Mouse (Mus musculus): Measurements from ENCODE around the gene Spata2. TPM values are rescaled to one million over a fixed set of nuclear protein-coding genes. Genes with fewer than 3 reads are reported as not detected.

The Spata2 gene
- polyA plus RNA-seq, 1 experiment, result 13.6 TPM

GRCm38 (mm10) chr2:167532131-167532530 is 39.4 kb upstream of the Spata2 start:
- H3K27me3 ChIP-seq (ENCODE audit: control insufficient read depth, insufficient read depth, low read length, poor library complexity, severe bottlenecking), result no peaks in the 10 kb centered on the region
- TF ChIP-seq POLR2A (IDR thresholded peaks at IDR 0.05; ENCODE audit: insufficient read depth, low read length) (no peak), CTCF (IDR thresholded peaks at IDR 0.05; ENCODE audit: low read depth, low read length) (peak; percentile 91), EP300 (IDR thresholded peaks at IDR 0.05; ENCODE audit: insufficient read depth, low read depth, low read length) (no peak)
- no peaks in the 10 kb centered on the region for H3K36me3 ChIP-seq (ENCODE audit: control insufficient read depth, insufficient read depth, low read length, poor library complexity, severe bottlenecking)
- H3K4me1 ChIP-seq (ENCODE audit: control insufficient read depth, insufficient read depth, low read length), result peaks cover 5% of the 10 kb centered on the region
- no peak overlapping the region for H3K27ac ChIP-seq (ENCODE audit: insufficient read depth, low read length)
- H3K9me3 ChIP-seq (replicated peaks; ENCODE audit: control insufficient read depth, insufficient read depth, low read length, poor library complexity, severe bottlenecking), result no peaks in the 10 kb centered on the region
- no peak overlapping the region for H3K9ac ChIP-seq (ENCODE audit: low read depth, poor library complexity, severe bottlenecking)
- H3K4me3 ChIP-seq (ENCODE audit: low read depth, low read length), result no peak overlapping the region

DNA sequence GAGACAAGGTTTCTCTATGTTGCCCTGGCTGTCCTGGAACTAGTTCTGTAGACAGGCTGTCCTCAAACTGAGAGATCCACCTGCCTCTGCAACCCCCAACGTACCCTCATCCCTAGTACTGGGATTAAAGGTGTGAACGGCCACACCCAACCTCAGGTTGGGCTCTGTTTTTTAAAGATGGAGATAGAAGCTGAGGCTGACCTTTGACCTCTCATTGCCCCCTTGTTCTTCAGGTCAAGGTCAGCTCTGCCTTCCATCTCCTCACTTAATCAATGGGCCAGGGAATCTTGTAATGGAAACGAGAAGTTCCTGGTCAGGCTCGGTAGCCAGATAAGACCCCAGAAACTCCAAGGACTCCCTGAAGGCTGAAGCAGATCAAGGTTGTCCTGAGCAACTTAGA is 37.8 kb upstream of the Spata2 start:
- Histone ChIP-seq H3K4me3 (ENCODE audit: low read depth, low read length) (no peak overlapping the region), H3K9me3 (replicated peaks; ENCODE audit: control insufficient read depth, insufficient read depth, low read length, poor library complexity, severe bottlenecking) (no peaks in the 10 kb centered on the region), H3K27me3 (ENCODE audit: control insufficient read depth, insufficient read depth, low read length, poor library complexity, severe bottlenecking) (no peaks in the 10 kb centered on the region), H3K27ac (ENCODE audit: insufficient read depth, low read length) (no peak overlapping the region), H3K9ac (ENCODE audit: low read depth, poor library complexity, severe bottlenecking) (no peak overlapping the region), H3K36me3 (ENCODE audit: control insufficient read depth, insufficient read depth, low read length, poor library complexity, severe bottlenecking) (no peaks in the 10 kb centered on the region), H3K4me1 (ENCODE audit: control insufficient read depth, insufficient read depth, low read length) (peaks cover 4% of the 10 kb centered on the region)
- TF ChIP-seq POLR2A (IDR thresholded peaks at IDR 0.05; ENCODE audit: insufficient read depth, low read length), result no peak
- TF ChIP-seq CTCF (IDR thresholded peaks at IDR 0.05; ENCODE audit: low read depth, low read length), result no peak
- no peak for TF ChIP-seq EP300 (IDR thresholded peaks at IDR 0.05; ENCODE audit: insufficient read depth, low read depth, low read length)

DNA sequence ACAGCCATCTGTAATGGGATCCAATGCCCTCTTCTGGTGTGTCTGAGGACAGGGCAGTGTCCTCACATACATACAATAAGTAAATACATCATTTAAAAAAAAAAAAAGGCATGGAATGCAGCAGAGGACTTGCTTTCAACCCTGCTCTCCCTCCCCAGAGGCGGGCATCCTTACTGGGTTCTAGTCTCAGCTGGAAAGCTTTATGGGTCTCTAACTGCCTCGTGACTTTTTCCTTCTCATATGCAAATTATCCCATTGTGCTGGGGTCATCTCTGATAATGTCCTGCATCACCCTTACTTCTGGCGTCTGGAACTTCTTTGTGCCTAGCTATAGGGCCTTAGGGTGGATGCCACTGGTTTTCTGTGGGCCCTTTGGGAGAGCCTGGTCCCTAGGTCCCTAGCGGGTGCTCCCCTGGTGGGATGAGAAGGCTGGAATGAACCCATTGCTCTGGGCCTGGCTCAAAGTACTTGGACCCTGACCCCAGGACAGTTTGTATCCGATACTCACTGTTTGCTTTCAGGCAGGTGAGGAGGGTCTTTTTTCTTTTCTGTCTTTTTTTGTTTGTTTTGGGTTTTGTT is 37.3 kb upstream of the Spata2 start:
- peaks cover 4% of the 10 kb centered on the region for H3K4me1 ChIP-seq (ENCODE audit: control insufficient read depth, insufficient read depth, low read length)
- no peaks in the 10 kb centered on the region for H3K9me3 ChIP-seq (replicated peaks; ENCODE audit: control insufficient read depth, insufficient read depth, low read length, poor library complexity, severe bottlenecking)
- H3K27me3 ChIP-seq (ENCODE audit: control insufficient read depth, insufficient read depth, low read length, poor library complexity, severe bottlenecking), result no peaks in the 10 kb centered on the region
- H3K36me3 ChIP-seq (ENCODE audit: control insufficient read depth, insufficient read depth, low read length, poor library complexity, severe bottlenecking), result no peaks in the 10 kb centered on the region
- TF ChIP-seq CTCF (IDR thresholded peaks at IDR 0.05; ENCODE audit: low read depth, low read length), result no peak
- 0 out of 2 replicates have a peak, but pooled peaks have one; percentile 56 for TF ChIP-seq EP300 (IDR thresholded peaks at IDR 0.05; ENCODE audit: insufficient read depth, low read depth, low read length)
- no peak for TF ChIP-seq POLR2A (IDR thresholded peaks at IDR 0.05; ENCODE audit: insufficient read depth, low read length)
- H3K4me3 ChIP-seq (ENCODE audit: low read depth, low read length), result no peak overlapping the region
- no peak overlapping the region for H3K9ac ChIP-seq (ENCODE audit: low read depth, poor library complexity, severe bottlenecking)
- H3K27ac ChIP-seq (ENCODE audit: insufficient read depth, low read length), result no peak overlapping the region

- Histone ChIP-seq H3K27me3 (ENCODE audit: control insufficient read depth, insufficient read depth, low read length, poor library complexity, severe bottlenecking) (no peaks in the 10 kb centered on the region), H3K9ac (ENCODE audit: low read depth, poor library complexity, severe bottlenecking) (no peak overlapping the region), H3K27ac (ENCODE audit: insufficient read depth, low read length) (no peak overlapping the region), H3K4me1 (ENCODE audit: control insufficient read depth, insufficient read depth, low read length) (peaks cover 4% of the 10 kb centered on the region), H3K36me3 (ENCODE audit: control insufficient read depth, insufficient read depth, low read length, poor library complexity, severe bottlenecking) (no peaks in the 10 kb centered on the region), H3K9me3 (replicated peaks; ENCODE audit: control insufficient read depth, insufficient read depth, low read length, poor library complexity, severe bottlenecking) (no peaks in the 10 kb centered on the region), H3K4me3 (ENCODE audit: low read depth, low read length) (no peak overlapping the region)
- TF ChIP-seq EP300 (IDR thresholded peaks at IDR 0.05; ENCODE audit: insufficient read depth, low read depth, low read length), result 0 out of 2 replicates have a peak, but pooled peaks have one; percentile 8
- TF ChIP-seq POLR2A (IDR thresholded peaks at IDR 0.05; ENCODE audit: insufficient read depth, low read length), result no peak
- peak; percentile 83 for TF ChIP-seq CTCF (IDR thresholded peaks at IDR 0.05; ENCODE audit: low read depth, low read length)
Observed at GRCm38 (mm10) chr2:167528278-167528677, 35.6 kb upstream of the Spata2 start.

DNA sequence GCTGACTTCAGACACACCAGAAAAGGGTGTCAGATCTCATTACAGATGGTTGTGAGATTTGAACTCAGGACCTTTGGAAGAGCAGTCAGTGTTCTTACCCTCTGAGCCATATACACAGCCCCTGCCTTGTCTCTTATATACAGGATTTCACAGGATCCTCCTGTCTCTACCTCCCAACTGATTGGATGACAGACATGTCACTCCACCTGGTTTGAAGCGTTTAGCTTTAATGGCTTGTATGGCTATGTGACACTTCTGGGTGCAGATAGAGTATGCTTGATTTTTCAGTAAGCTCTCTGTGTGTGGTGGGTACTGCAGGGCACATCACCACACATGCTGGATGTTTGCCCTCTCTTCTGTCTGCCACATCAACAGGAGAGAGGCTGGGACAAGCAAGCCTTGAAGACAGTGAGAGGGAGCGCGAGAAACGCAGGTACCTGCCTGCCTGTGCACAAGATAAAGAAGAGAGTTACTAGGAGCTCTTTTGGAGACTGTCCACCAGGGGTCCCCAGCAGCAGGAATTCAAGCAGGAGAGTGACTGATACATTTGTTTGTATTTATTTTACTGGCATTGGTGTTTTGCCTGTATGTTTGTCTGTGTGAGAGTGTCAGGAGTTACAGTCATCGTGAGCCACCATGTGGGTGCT is 27.0 kb upstream of the Spata2 start:
- H3K27me3 ChIP-seq (ENCODE audit: control insufficient read depth, insufficient read depth, low read length, poor library complexity, severe bottlenecking), result no peaks in the 10 kb centered on the region
- no peak overlapping the region for H3K9ac ChIP-seq (ENCODE audit: low read depth, poor library complexity, severe bottlenecking)
- H3K36me3 ChIP-seq (ENCODE audit: control insufficient read depth, insufficient read depth, low read length, poor library complexity, severe bottlenecking), result peaks cover 6% of the 10 kb centered on the region
- no peaks in the 10 kb centered on the region for H3K9me3 ChIP-seq (replicated peaks; ENCODE audit: control insufficient read depth, insufficient read depth, low read length, poor library complexity, severe bottlenecking)
- TF ChIP-seq EP300 (IDR thresholded peaks at IDR 0.05; ENCODE audit: insufficient read depth, low read depth, low read length), result no peak
- TF ChIP-seq POLR2A (IDR thresholded peaks at IDR 0.05; ENCODE audit: insufficient read depth, low read length), result no peak
- TF ChIP-seq CTCF (IDR thresholded peaks at IDR 0.05; ENCODE audit: low read depth, low read length), result peak; percentile 46
- peaks cover 1% of the 10 kb centered on the region for H3K4me1 ChIP-seq (ENCODE audit: control insufficient read depth, insufficient read depth, low read length)
- no peak overlapping the region for H3K27ac ChIP-seq (ENCODE audit: insufficient read depth, low read length)
- no peak overlapping the region for H3K4me3 ChIP-seq (ENCODE audit: low read depth, low read length)

DNA sequence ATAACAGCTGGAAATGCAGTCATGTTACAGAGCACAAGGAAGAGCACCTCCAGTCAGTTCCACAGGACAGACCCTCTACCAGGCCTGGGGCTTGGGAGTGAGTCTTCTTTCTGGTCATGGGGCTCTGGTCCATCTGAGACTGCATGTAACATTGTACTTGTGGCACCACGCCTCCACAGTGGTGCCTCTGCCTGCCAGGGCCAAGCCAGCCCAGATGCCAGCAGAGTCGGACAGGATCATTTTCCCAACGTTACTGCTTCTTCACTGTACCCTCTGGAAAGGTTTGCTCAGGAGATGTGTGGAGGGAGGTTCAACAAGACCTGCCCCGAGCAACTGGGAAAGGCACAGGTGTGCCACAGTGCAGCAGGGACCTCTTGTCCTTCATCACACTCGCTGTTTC is 23.0 kb upstream of the Spata2 start:
- peaks cover 1% of the 10 kb centered on the region for H3K4me1 ChIP-seq (ENCODE audit: control insufficient read depth, insufficient read depth, low read length)
- H3K36me3 ChIP-seq (ENCODE audit: control insufficient read depth, insufficient read depth, low read length, poor library complexity, severe bottlenecking), result peaks cover 33% of the 10 kb centered on the region
- H3K9ac ChIP-seq (ENCODE audit: low read depth, poor library complexity, severe bottlenecking), result no peak overlapping the region
- no peak for TF ChIP-seq POLR2A (IDR thresholded peaks at IDR 0.05; ENCODE audit: insufficient read depth, low read length)
- no peak for TF ChIP-seq EP300 (IDR thresholded peaks at IDR 0.05; ENCODE audit: insufficient read depth, low read depth, low read length)
- no peaks in the 10 kb centered on the region for H3K9me3 ChIP-seq (replicated peaks; ENCODE audit: control insufficient read depth, insufficient read depth, low read length, poor library complexity, severe bottlenecking)
- H3K27me3 ChIP-seq (ENCODE audit: control insufficient read depth, insufficient read depth, low read length, poor library complexity, severe bottlenecking), result no peaks in the 10 kb centered on the region
- H3K4me3 ChIP-seq (ENCODE audit: low read depth, low read length), result no peak overlapping the region
- no peak overlapping the region for H3K27ac ChIP-seq (ENCODE audit: insufficient read depth, low read length)
